Comparison of ENCODE assay signal across 10 mouse cellular contexts in the genomic region with DNA sequence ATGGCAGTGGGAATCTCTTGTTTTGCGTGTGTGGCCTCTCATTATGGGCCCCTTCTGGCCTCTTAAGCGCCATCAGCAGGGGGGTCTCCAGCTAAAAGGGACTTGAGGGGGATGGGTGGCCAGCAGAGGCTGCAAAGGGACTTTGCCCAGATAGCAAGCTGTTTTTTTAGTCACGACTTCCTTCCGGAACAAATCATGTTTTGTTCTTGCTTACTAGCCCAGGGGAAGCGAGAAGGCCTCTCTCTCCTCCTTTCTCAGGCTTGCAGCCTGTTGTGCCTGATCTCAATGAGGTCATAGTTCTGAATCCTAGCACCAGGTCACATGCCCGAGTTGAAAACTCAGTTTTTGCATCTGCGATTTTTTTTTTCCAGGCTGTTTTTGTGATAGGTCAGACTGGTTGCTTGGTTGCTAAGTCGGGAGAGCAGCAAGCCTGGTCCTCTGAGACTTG. TPM values are rescaled to one million over a fixed set of nuclear protein-coding genes. Genes with fewer than 3 reads are reported as not detected.
DNase-seq lines count a peak whose midpoint lies in the region; ATAC-seq and TF ChIP-seq lines count a peak whose summit lies in the region.
"Had no signal": no experiment of that assay in that cellular context is flagged by ENCODE, and none has a peak within 500 bp of the region (broad histone marks: within the 10 kb centered on the region; RNA-seq: fewer than 3 reads in every experiment).

No protein-coding gene starts in this region.

- peak; percentile 47 for DNase-seq in kidney, postnatal 0 days (ENCODE audit: low spot score)
- DNase-seq in kidney, postnatal 14 days = no peak
- DNase-seq in spleen, postnatal 14 days (ENCODE audit: low spot score in 2 of 2) = no peak
- no peak for DNase-seq in ovary, postnatal 10 days (ENCODE audit: low spot score)
- no peak for DNase-seq in adrenal gland, adult 2 months
- DNase-seq: layer of hippocampus, adult 9-11 months had no signal

- 0 out of 2 replicates have a peak, but pooled peaks cover 2% of the 10 kb centered on the region for H3K4me1 ChIP-seq in kidney, postnatal 0 days (replicated peaks; ENCODE audit: insufficient read depth, low read length)
- H3K4me1 ChIP-seq in cortical plate, adult 2 months (ENCODE audit: control insufficient read depth, insufficient read depth, low read length) = 0 out of 2 replicates have a peak, but pooled peaks cover 1% of the 10 kb centered on the region
- peaks cover 5% of the 10 kb centered on the region for H3K4me1 ChIP-seq in heart, embryonic 16.5 days (ENCODE audit: control insufficient read depth, insufficient read depth, low read length)
- H3K4me1 ChIP-seq in midbrain, embryonic 13.5 days (replicated peaks) = peaks cover 27% of the 10 kb centered on the region

- H3K27ac ChIP-seq in kidney, postnatal 0 days = no peak overlapping the region
- H3K27ac ChIP-seq in cortical plate, adult 2 months (ENCODE audit: insufficient read depth, low read length) = peak overlapping the region; percentile 28
- peak overlapping the region; percentile 4; the same call in 1 of the 2 replicates for H3K27ac ChIP-seq in heart, embryonic 16.5 days (ENCODE audit: low read length)
- H3K27ac ChIP-seq in midbrain, embryonic 13.5 days = no peak overlapping the region

- no peaks in the 10 kb centered on the region for H3K27me3 ChIP-seq in kidney, postnatal 0 days (ENCODE audit: insufficient read depth, low read length)
- peaks cover 2% of the 10 kb centered on the region; the same call in 1 of the 2 replicates for H3K27me3 ChIP-seq in heart, embryonic 16.5 days (ENCODE audit: control insufficient read depth, insufficient read depth, low read length)
- peaks cover 51% of the 10 kb centered on the region for H3K27me3 ChIP-seq in midbrain, embryonic 13.5 days

- WGBS in kidney, postnatal 0 days = 27% methylated on average over 8 of the region's 8 CpGs
- WGBS in heart, embryonic 16.5 days = 31% methylated on average over 8 of the region's 8 CpGs
- 5% methylated on average over 8 of the region's 8 CpGs for WGBS in midbrain, embryonic 13.5 days

- TF ChIP-seq POLR2A in cortical plate, adult 2 months (IDR thresholded peaks at IDR 0.05; ENCODE audit: extremely low read depth, insufficient read depth, low read length) = no peak

- TF ChIP-seq CTCF in kidney, postnatal 0 days (IDR thresholded peaks at IDR 0.05; ENCODE audit: low read depth) = no peak
- TF ChIP-seq CTCF in cortical plate, adult 2 months (IDR thresholded peaks at IDR 0.05; ENCODE audit: extremely low read depth, insufficient read depth, low read length) = no peak

- no peak overlapping the region for H3K4me3 ChIP-seq in kidney, postnatal 0 days (replicated peaks; ENCODE audit: low read depth, low read length)
- H3K4me3 ChIP-seq in cortical plate, adult 2 months (ENCODE audit: insufficient read depth, low read length) = no peak overlapping the region
- no peak overlapping the region for H3K4me3 ChIP-seq in heart, embryonic 16.5 days (ENCODE audit: low read length)
- no peak overlapping the region for H3K4me3 ChIP-seq in midbrain, embryonic 13.5 days (replicated peaks)

- no peak for ATAC-seq in kidney, postnatal 0 days (replicated peaks; ENCODE audit: low FRiP score, low read depth)
- no peak for ATAC-seq in heart, embryonic 16.5 days (replicated peaks; ENCODE audit: extremely low read depth, insufficient read depth, low FRiP score)
- ATAC-seq in midbrain, embryonic 13.5 days = peak; percentile 67; the same call in 1 of the 2 replicates

- no peaks in the 10 kb centered on the region for H3K9me3 ChIP-seq in kidney, postnatal 0 days (replicated peaks; ENCODE audit: low read length)
- 0 out of 2 replicates have a peak, but pooled peaks cover 2% of the 10 kb centered on the region for H3K9me3 ChIP-seq in heart, embryonic 16.5 days (replicated peaks; ENCODE audit: control insufficient read depth, low read length)
- no peaks in the 10 kb centered on the region for H3K9me3 ChIP-seq in midbrain, embryonic 13.5 days

- no peak overlapping the region for H3K9ac ChIP-seq in kidney, postnatal 0 days (ENCODE audit: low read depth, low read length)
- peak overlapping the region; percentile 1; the same call in 1 of the 2 replicates for H3K9ac ChIP-seq in heart, embryonic 16.5 days (ENCODE audit: low read length)
- no peak overlapping the region for H3K9ac ChIP-seq in midbrain, embryonic 13.5 days (replicated peaks)

- no peak overlapping the region for H3K4me2 ChIP-seq in kidney, postnatal 0 days (ENCODE audit: low read length)
- no peak overlapping the region for H3K4me2 ChIP-seq in heart, embryonic 16.5 days (ENCODE audit: low read depth, low read length)
- H3K4me2 ChIP-seq in midbrain, embryonic 13.5 days (replicated peaks) = no peak overlapping the region

- no peaks in the 10 kb centered on the region for H3K36me3 ChIP-seq in kidney, postnatal 0 days (ENCODE audit: insufficient read depth, low read length)
- H3K36me3 ChIP-seq in heart, embryonic 16.5 days (ENCODE audit: control insufficient read depth, insufficient read depth) = no peaks in the 10 kb centered on the region
- no peaks in the 10 kb centered on the region for H3K36me3 ChIP-seq in midbrain, embryonic 13.5 days

RNA-seq across cellular contexts. Expression of gene Sowaha, which starts 11.9 kb away (rescaled TPM):
- 0.26 and 0.39 TPM in 2 replicates for polyA plus RNA-seq in kidney, postnatal 0 days (2015; fragmentation: Nextera tagmentation; extraction: Ambion mirVana)
- polyA plus RNA-seq in cortical plate, adult 2 months (2012; rRNA removed) = 54.0 and 56.1 TPM in 2 replicates
- 0.17 and 0.18 TPM in 2 replicates for polyA plus RNA-seq in heart, embryonic 16.5 days (2015; fragmentation: Nextera tagmentation; extraction: Ambion mirVana)
- polyA plus RNA-seq in midbrain, embryonic 13.5 days (2015; fragmentation: Nextera tagmentation; extraction: Ambion mirVana) = 0.31 and 0.42 TPM in 2 replicates
- total RNA-seq in adrenal gland, adult 2 months (2021) = under 1 TPM; 0.29 to 0.45 TPM
- 0.47 and 0.72 TPM in 2 replicates for polyA plus RNA-seq in adrenal gland, adult 2 months (2012; rRNA removed)

RNA-seq across cellular contexts. Expression of gene Gm9945, which starts 12.0 kb away (rescaled TPM):
- polyA plus RNA-seq in kidney, postnatal 0 days (2015; fragmentation: Nextera tagmentation; extraction: Ambion mirVana) = not detected in 2 replicates
- polyA plus RNA-seq in cortical plate, adult 2 months (2012; rRNA removed) = 0.48 and 0.81 TPM in 2 replicates
- polyA plus RNA-seq in heart, embryonic 16.5 days (2015; fragmentation: Nextera tagmentation; extraction: Ambion mirVana) = not detected in 2 replicates
- polyA plus RNA-seq in midbrain, embryonic 13.5 days (2015; fragmentation: Nextera tagmentation; extraction: Ambion mirVana) = not detected in 2 replicates
- not detected for total RNA-seq in adrenal gland, adult 2 months (2021)
- polyA plus RNA-seq in adrenal gland, adult 2 months (2012; rRNA removed) = not detected in 2 replicates
- polyA plus RNA-seq: gonadal fat pad, adult 2 months had no signal

RNA-seq across cellular contexts. Expression of gene Gm9837, which starts 21.7 kb away (rescaled TPM):
- polyA plus RNA-seq in kidney, postnatal 0 days (2015; fragmentation: Nextera tagmentation; extraction: Ambion mirVana) = not detected in 2 replicates
- not detected in 2 replicates for polyA plus RNA-seq in cortical plate, adult 2 months (2012; rRNA removed)
- polyA plus RNA-seq in heart, embryonic 16.5 days (2015; fragmentation: Nextera tagmentation; extraction: Ambion mirVana) = not detected in 2 replicates
- not detected in 2 replicates for polyA plus RNA-seq in midbrain, embryonic 13.5 days (2015; fragmentation: Nextera tagmentation; extraction: Ambion mirVana)
- total RNA-seq in adrenal gland, adult 2 months (2021) = not detected
- not detected in 2 replicates for polyA plus RNA-seq in adrenal gland, adult 2 months (2012; rRNA removed)
- polyA plus RNA-seq: gonadal fat pad, adult 2 months had no signal

RNA-seq across cellular contexts. Expression of gene Sept8, which starts 27.1 kb away (rescaled TPM):
- 13.1 and 15.7 TPM in 2 replicates for polyA plus RNA-seq in kidney, postnatal 0 days (2015; fragmentation: Nextera tagmentation; extraction: Ambion mirVana)
- 379 TPM in 2 replicates for polyA plus RNA-seq in cortical plate, adult 2 months (2012; rRNA removed)
- 22.9 and 23.3 TPM in 2 replicates for polyA plus RNA-seq in heart, embryonic 16.5 days (2015; fragmentation: Nextera tagmentation; extraction: Ambion mirVana)
- 11.0 and 12.7 TPM in 2 replicates for polyA plus RNA-seq in midbrain, embryonic 13.5 days (2015; fragmentation: Nextera tagmentation; extraction: Ambion mirVana)
- total RNA-seq in adrenal gland, adult 2 months (2021) = 10 to 100 TPM; 38.1 to 43.7 TPM
- polyA plus RNA-seq in adrenal gland, adult 2 months (2012; rRNA removed) = 32.7 and 46.9 TPM in 2 replicates

RNA-seq across cellular contexts. Expression of gene Shroom1, which starts 35.0 kb away (rescaled TPM):
- 1.1 and 1.2 TPM in 2 replicates for polyA plus RNA-seq in kidney, postnatal 0 days (2015; fragmentation: Nextera tagmentation; extraction: Ambion mirVana)
- 6.5 and 6.8 TPM in 2 replicates for polyA plus RNA-seq in cortical plate, adult 2 months (2012; rRNA removed)
- polyA plus RNA-seq in heart, embryonic 16.5 days (2015; fragmentation: Nextera tagmentation; extraction: Ambion mirVana) = 1.3 and 1.8 TPM in 2 replicates
- polyA plus RNA-seq in midbrain, embryonic 13.5 days (2015; fragmentation: Nextera tagmentation; extraction: Ambion mirVana) = 1.8 and 2.2 TPM in 2 replicates
- 1 to 10 TPM; 3.5 to 3.8 TPM for total RNA-seq in adrenal gland, adult 2 months (2021)
- polyA plus RNA-seq in adrenal gland, adult 2 months (2012; rRNA removed) = 5.0 and 5.3 TPM in 2 replicates

Comparison
In these comparisons a context has a peak if more than half of its experiments do, and no peak if none do; other contexts are left out.
1. H3K27ac ChIP-seq: peak in cortical plate, adult 2 months (single experiment) and heart, embryonic 16.5 days (single experiment); none in kidney, postnatal 0 days (single experiment) and midbrain, embryonic 13.5 days (single experiment).
2. RNA of gene Sowaha, which starts 11.9 kb away (polyA plus RNA-seq): 54.0 to 56.1 TPM in cortical plate, adult 2 months; 0.47 to 0.72 TPM in adrenal gland, adult 2 months, 0.31 to 0.42 TPM in midbrain, embryonic 13.5 days, 0.26 to 0.39 TPM in kidney, postnatal 0 days and 0.17 to 0.18 TPM in heart, embryonic 16.5 days; every median in the first group is over 10 times any median in the second.